Mouse (Mus musculus) megakaryocyte, embryonic 14.5 days (primary cell): ENCODE measurements at regions not wholly inside any gene's neighbourhood (a gene's known extent, or its start where the extent isn't known, plus 50 kb on each side); places are given as distances from the start of the nearest gene placed in this dataset.

ENCODE experiments used
- FLI1 ChIP-seq: IDR thresholded peaks from 2 replicates; pipeline ENCODE4 v1.6.1; 2012; ENCODE audit warnings: low read length, inconsistent platforms, mixed read lengths
- GATA1 ChIP-seq: IDR thresholded peaks from 3 replicates; pipeline ENCODE4 v1.6.1; 2012; ENCODE audit warnings: mixed read lengths, low read length, inconsistent platforms, borderline replicate concordance

GRCm38 (mm10) chr13:51962191-51962611, 115.7 kb downstream of the Gadd45g start:
- TF ChIP-seq GATA1 (no peak), FLI1 (no peak)
